Mouse (Mus musculus): ENCODE data around the gene Akap7. TPM values are rescaled to one million over a fixed set of nuclear protein-coding genes. Genes with fewer than 3 reads are reported as not detected.
"Not testable (repeated sequence)": the region's sequence is repeated elsewhere in the genome, so short reads cannot be mapped to it uniquely, and the experiment has no call there.

The Akap7 gene
- polyA plus RNA-seq, 1 experiment from 2014 or later: 19.8 TPM

DNA sequence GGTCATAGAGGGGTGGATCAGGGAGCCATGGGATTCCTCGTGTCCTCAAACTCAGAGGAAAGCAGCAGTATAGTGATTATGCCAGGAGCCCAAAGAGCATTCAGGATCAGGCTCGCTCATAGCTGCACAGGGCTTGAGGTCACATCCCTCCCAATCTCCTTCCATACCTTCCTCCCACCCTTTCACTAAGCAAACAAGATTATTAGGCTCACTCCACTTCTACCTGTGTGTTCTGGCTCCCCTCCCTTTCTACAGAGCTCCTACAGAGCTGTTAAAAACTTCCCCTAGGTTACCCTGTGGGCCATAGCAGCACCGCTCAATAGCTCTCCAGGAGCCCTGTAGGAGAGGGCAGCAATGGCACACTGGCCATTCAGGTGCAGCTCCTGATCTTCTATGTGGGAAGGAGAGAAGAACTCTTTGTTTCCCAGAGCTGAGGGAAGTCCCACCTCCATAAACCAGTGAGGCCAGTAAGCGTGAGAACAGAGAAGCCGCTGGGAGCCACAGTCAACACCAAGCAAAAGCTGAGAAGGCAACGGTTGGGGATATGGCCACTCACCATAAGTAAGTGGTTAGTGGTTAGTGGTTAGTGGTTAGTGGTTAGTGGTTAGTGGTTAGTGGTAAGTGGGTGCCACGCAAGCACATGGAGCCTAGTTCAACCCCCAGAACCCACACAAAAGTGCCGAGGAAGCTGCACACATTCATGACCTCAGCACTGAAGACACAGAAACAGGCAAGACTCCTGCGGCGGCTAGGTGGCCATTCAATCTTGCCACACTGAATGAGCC, 122.7 kb downstream of the Akap7 start:
- no peak overlapping the region for H3K27ac ChIP-seq
- H3K4me2 ChIP-seq: no peak overlapping the region
- 80% methylated on average over 10 of the region's 10 CpGs for WGBS
- H3K4me3 ChIP-seq: no peak overlapping the region
- ATAC-seq (ENCODE audit: insufficient number of reproducible peaks, insufficient read depth, low FRiP score, low TSS enrichment, low read depth): no peak
- no peaks in the 10 kb centered on the region for H3K9me3 ChIP-seq
- H3K36me3 ChIP-seq: no peaks in the 10 kb centered on the region
- no peaks in the 10 kb centered on the region for H3K27me3 ChIP-seq
- H3K4me1 ChIP-seq: no peaks in the 10 kb centered on the region
- no peak overlapping the region for H3K9ac ChIP-seq

DNA sequence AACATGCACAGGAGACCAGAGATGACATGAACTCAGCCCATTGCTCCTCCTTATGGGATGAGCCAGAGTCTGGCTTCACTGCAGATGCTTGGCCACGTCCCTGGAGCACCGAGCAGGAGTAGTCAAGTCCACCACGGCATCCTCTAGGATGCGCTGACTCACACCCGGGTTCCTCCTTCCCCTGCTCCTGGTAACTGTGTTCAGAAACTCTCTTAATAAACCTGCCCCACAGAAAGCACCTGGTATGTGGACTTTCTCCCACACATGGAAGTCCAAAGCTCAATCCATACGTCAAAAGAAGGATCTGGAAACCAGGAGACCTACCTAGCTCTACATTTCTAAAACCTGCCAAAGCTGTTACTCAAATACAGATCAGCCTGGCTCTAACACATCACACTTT, 124.4 kb downstream of the Akap7 start:
- H3K4me2 ChIP-seq: no peak overlapping the region
- no peaks in the 10 kb centered on the region for H3K27me3 ChIP-seq
- no peak overlapping the region for H3K9ac ChIP-seq
- ATAC-seq (ENCODE audit: insufficient number of reproducible peaks, insufficient read depth, low FRiP score, low TSS enrichment, low read depth): no peak
- H3K27ac ChIP-seq: no peak overlapping the region
- H3K4me3 ChIP-seq: no peak overlapping the region
- WGBS: 92% methylated on average over 6 of the region's 6 CpGs
- no peaks in the 10 kb centered on the region for H3K36me3 ChIP-seq
- H3K9me3 ChIP-seq: no peaks in the 10 kb centered on the region
- H3K4me1 ChIP-seq: no peaks in the 10 kb centered on the region

- H3K9ac ChIP-seq: no peak overlapping the region
- H3K36me3 ChIP-seq: no peaks in the 10 kb centered on the region
- H3K4me2 ChIP-seq: no peak overlapping the region
- H3K4me1 ChIP-seq: no peaks in the 10 kb centered on the region
- no peak overlapping the region for H3K27ac ChIP-seq
- no peak overlapping the region for H3K4me3 ChIP-seq
- no peaks in the 10 kb centered on the region for H3K9me3 ChIP-seq
- H3K27me3 ChIP-seq: no peaks in the 10 kb centered on the region
- WGBS: 82% methylated on average over 4 of the region's 4 CpGs
- no peak for ATAC-seq (ENCODE audit: insufficient number of reproducible peaks, insufficient read depth, low FRiP score, low TSS enrichment, low read depth)
Measured at GRCm38 (mm10) chr10:25179030-25179429, 128.6 kb downstream of the Akap7 start.

DNA sequence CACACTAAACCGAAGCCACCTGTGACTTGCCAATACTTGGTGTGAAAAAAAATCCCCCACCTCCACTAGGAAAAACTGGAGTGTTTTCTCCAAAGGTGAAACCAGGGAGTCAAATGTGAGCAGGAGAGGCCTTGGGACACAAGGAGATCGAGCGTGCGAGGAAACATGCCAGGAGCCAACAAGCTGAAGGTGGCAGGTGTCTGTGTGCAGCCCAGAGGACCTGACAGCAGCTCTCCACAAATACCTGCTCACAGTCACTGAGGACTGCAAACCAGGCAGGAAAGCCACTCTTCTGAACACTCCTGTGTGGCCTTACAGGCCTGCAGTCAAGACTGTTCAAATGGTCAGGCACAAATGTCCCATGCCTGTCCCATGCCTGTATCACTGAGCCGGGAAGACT, 130.4 kb downstream of the Akap7 start:
- Histone ChIP-seq H3K27me3 (no peaks in the 10 kb centered on the region), H3K4me3 (no peak overlapping the region), H3K9ac (no peak overlapping the region), H3K4me2 (no peak overlapping the region), H3K4me1 (no peaks in the 10 kb centered on the region), H3K36me3 (no peaks in the 10 kb centered on the region), H3K9me3 (no peaks in the 10 kb centered on the region), H3K27ac (no peak overlapping the region)
- WGBS: 91% methylated on average over 5 of the region's 5 CpGs
- no peak for ATAC-seq (ENCODE audit: insufficient number of reproducible peaks, insufficient read depth, low FRiP score, low TSS enrichment, low read depth)

- H3K27ac ChIP-seq: no peak overlapping the region
- no peak overlapping the region for H3K4me2 ChIP-seq
- no peaks in the 10 kb centered on the region for H3K36me3 ChIP-seq
- no peaks in the 10 kb centered on the region for H3K4me1 ChIP-seq
- 71% methylated on average over 2 of the region's 2 CpGs for WGBS
- no peak for ATAC-seq (ENCODE audit: insufficient number of reproducible peaks, insufficient read depth, low FRiP score, low TSS enrichment, low read depth)
- no peaks in the 10 kb centered on the region for H3K9me3 ChIP-seq
- H3K9ac ChIP-seq: no peak overlapping the region
- H3K4me3 ChIP-seq: no peak overlapping the region
- H3K27me3 ChIP-seq: no peaks in the 10 kb centered on the region
Measured at GRCm38 (mm10) chr10:25174872-25175271, 132.8 kb downstream of the Akap7 start.

GRCm38 (mm10) chr10:25167365-25168194, 140.1 kb downstream of the Akap7 start:
- no peak overlapping the region for H3K9ac ChIP-seq
- H3K4me2 ChIP-seq: no peak overlapping the region
- no peaks in the 10 kb centered on the region for H3K9me3 ChIP-seq
- no peaks in the 10 kb centered on the region for H3K4me1 ChIP-seq
- no peak for ATAC-seq (ENCODE audit: insufficient number of reproducible peaks, insufficient read depth, low FRiP score, low TSS enrichment, low read depth)
- WGBS: 50% methylated on average over 6 of the region's 6 CpGs
- H3K4me3 ChIP-seq: no peak overlapping the region
- no peak overlapping the region for H3K27ac ChIP-seq
- H3K27me3 ChIP-seq: no peaks in the 10 kb centered on the region
- H3K36me3 ChIP-seq: no peaks in the 10 kb centered on the region

- 22% methylated on average over 3 of the region's 3 CpGs for WGBS
- H3K4me3 ChIP-seq: not testable (repeated sequence)
- 0 out of 2 replicates have a peak, but pooled peaks have one; percentile 3 for ATAC-seq (ENCODE audit: insufficient number of reproducible peaks, insufficient read depth, low FRiP score, low TSS enrichment, low read depth)
Measured at GRCm38 (mm10) chr10:25163510-25163909, 144.2 kb downstream of the Akap7 start.

GRCm38 (mm10) chr10:25161701-25162100, 146.0 kb downstream of the Akap7 start:
- Histone ChIP-seq H3K4me2 (no peak overlapping the region), H3K9ac (no peak overlapping the region), H3K27ac (no peak overlapping the region), H3K4me1 (no peaks in the 10 kb centered on the region), H3K36me3 (no peaks in the 10 kb centered on the region), H3K4me3 (no peak overlapping the region), H3K27me3 (no peaks in the 10 kb centered on the region), H3K9me3 (no peaks in the 10 kb centered on the region)
- 73% methylated on average over 2 of the region's 2 CpGs for WGBS
- no peak for ATAC-seq (ENCODE audit: insufficient number of reproducible peaks, insufficient read depth, low FRiP score, low TSS enrichment, low read depth)

More at GRCm38 (mm10) chr10:25163510-25163909, 144.2 kb downstream of the Akap7 start:
- not testable (repeated sequence) for H3K9me3 ChIP-seq, H3K4me1 ChIP-seq, H3K4me2 ChIP-seq, H3K9ac ChIP-seq, H3K27me3 ChIP-seq, H3K27ac ChIP-seq, H3K36me3 ChIP-seq

DNA sequence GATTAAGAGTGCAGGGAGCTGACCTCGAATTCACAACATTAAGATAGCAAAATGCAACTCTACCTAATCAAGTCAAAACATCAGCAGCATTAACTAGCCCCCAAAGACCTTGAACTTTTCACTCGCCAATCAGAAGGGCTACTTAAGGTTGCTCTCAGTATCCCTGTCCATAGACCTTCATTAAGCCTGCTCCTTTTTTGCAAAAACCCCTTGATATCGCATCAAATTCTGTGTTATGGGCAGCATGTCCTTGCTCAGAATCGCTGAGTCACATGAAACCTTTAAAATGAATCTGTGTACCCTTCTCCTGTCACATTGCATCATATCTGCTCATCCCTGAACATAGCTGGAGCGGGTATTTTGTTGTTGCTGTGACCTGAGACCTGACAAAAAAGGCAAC, 149.0 kb downstream of the Akap7 start:
- no peaks in the 10 kb centered on the region for H3K36me3 ChIP-seq
- no peaks in the 10 kb centered on the region for H3K4me1 ChIP-seq
- no peaks in the 10 kb centered on the region for H3K27me3 ChIP-seq
- no peak overlapping the region for H3K9ac ChIP-seq
- 76% methylated on average over 5 of the region's 5 CpGs for WGBS
- H3K4me3 ChIP-seq: no peak overlapping the region
- no peak overlapping the region for H3K4me2 ChIP-seq
- ATAC-seq (ENCODE audit: insufficient number of reproducible peaks, insufficient read depth, low FRiP score, low TSS enrichment, low read depth): no peak
- H3K9me3 ChIP-seq: no peaks in the 10 kb centered on the region
- no peak overlapping the region for H3K27ac ChIP-seq

DNA sequence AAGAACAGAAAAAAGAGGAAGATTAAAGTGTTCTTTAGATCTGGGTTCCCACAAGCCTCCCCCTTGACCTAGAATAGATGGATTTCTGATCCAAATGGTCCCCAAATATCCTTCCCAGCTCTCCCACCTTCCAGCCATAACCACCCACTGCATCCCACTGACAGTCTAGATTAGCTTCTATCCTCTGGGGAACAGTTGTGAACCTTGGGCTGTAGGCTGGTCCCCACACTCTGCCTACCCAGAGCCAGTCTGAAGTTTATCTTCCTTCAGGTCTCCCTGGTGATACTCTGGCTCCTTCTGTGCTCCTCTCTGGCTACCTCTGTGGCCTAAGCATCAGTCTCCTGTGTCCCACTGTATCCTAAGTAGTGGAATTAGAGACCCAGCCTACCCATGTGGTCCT, 150.3 kb downstream of the Akap7 start:
- no peak overlapping the region for H3K4me3 ChIP-seq
- no peak overlapping the region for H3K27ac ChIP-seq
- no peaks in the 10 kb centered on the region for H3K4me1 ChIP-seq
- H3K9ac ChIP-seq: no peak overlapping the region
- no peak overlapping the region for H3K4me2 ChIP-seq
- ATAC-seq (ENCODE audit: insufficient number of reproducible peaks, insufficient read depth, low FRiP score, low TSS enrichment, low read depth): no peak
- H3K27me3 ChIP-seq: no peaks in the 10 kb centered on the region
- no peaks in the 10 kb centered on the region for H3K36me3 ChIP-seq
- no peaks in the 10 kb centered on the region for H3K9me3 ChIP-seq

DNA sequence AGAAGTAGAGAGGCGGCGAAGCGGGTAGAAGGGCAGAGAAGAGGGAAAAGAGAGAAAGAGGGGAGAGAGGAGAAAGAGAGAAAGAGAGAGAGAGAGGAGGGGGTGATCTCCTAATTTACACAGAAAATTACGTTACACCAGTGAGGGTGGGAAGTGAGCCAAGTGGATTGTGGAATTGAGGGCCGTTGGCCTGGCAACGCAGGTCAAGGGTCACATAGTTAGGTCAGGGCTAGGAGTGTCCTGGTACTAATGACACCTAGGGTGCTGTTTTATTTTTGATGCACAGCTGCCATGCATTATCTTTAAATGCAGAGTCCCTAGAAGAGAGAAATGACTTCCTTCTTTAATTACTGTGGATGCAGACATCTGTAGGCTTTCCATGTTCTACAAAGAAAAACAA, 153.4 kb downstream of the Akap7 start:
- Histone ChIP-seq H3K9ac (no peak overlapping the region), H3K4me1 (no peaks in the 10 kb centered on the region), H3K27me3 (no peaks in the 10 kb centered on the region), H3K27ac (no peak overlapping the region), H3K9me3 (no peaks in the 10 kb centered on the region), H3K4me3 (no peak overlapping the region), H3K4me2 (no peak overlapping the region), H3K36me3 (no peaks in the 10 kb centered on the region)
- no peak for ATAC-seq (ENCODE audit: insufficient number of reproducible peaks, insufficient read depth, low FRiP score, low TSS enrichment, low read depth)
- 56% methylated on average over 6 of the region's 6 CpGs for WGBS

Measured in embryonic facial prominence, embryonic 13.5 days (tissue).